Mouse (Mus musculus) Patski (cell line): ENCODE measurements around the gene Pappa. TPM values are rescaled to one million over a fixed set of nuclear protein-coding genes. Genes with fewer than 3 reads are reported as not detected.

Source experiments
- ATAC-seq: fragments of 100-300 bp; one replicate; pipeline ENCODE4 v1.8.0; 2021
- CTCF ChIA-PET: fragments of 350-600 bp; sonication (Branson Sonifier 250); formaldehyde crosslinking; loops from one replicate; lab custom pipeline; 2022; ENCODE audit warnings: inconsistent platforms; lab: Charles Lee
- POLR2A ChIA-PET: fragments of 350-600 bp; sonication (Branson Sonifier 250); formaldehyde crosslinking; loops from one replicate; lab custom pipeline; 2022; ENCODE audit warnings: antibody characterized with exemption, inconsistent platforms; lab: Charles Lee
- DNase-seq: peaks from one replicate; pipeline ENCODE4 v3.0.0-alpha.2; 2011; ENCODE audit warnings: low read depth, low spot score
- H3K27me3 ChIP-seq: fragments of 371-371 bp; one replicate; pipeline ENCODE4 v1.5.1; 2021
- CTCF ChIP-seq: fragments of 100-300 bp; IDR thresholded peaks from one replicate; pipeline ENCODE4 v1.5.1; 2021
- in situ Hi-C: fragments of 300-500 bp; cut with MboI; formaldehyde crosslinking; loops from 3 replicates; pipeline ENCODE4 v1.11.1; 2018; ENCODE audit warnings: low pct_unique_long_range_greater_than_20kb, mixed read lengths
- polyA plus RNA-seq: library from polyadenylated mRNA; unstranded; gene quantifications from one replicate; pipeline ENCODE4 v1.2.3, GENCODE M21; 2021

The Pappa gene
- polyA plus RNA-seq, 1 experiment from 2014 or later = 0.98 TPM

GRCm38 (mm10) chr4:65254073-65254472 is 130.1 kb downstream of the Pappa start:
- CTCF ChIA-PET = no interaction called here
- in situ Hi-C loops = no loop called here
- DNase-seq = no peak
- POLR2A ChIA-PET = interaction anchor here (0.5 to 1.0 kb wide), 2 partner anchors 13 to 87 kb away, joined by 3 read pairs; no protein-coding TSS in a partner anchor
- no peak for TF ChIP-seq CTCF
- H3K27me3 ChIP-seq = no peaks in the 10 kb centered on the region
- no peak for ATAC-seq

DNA sequence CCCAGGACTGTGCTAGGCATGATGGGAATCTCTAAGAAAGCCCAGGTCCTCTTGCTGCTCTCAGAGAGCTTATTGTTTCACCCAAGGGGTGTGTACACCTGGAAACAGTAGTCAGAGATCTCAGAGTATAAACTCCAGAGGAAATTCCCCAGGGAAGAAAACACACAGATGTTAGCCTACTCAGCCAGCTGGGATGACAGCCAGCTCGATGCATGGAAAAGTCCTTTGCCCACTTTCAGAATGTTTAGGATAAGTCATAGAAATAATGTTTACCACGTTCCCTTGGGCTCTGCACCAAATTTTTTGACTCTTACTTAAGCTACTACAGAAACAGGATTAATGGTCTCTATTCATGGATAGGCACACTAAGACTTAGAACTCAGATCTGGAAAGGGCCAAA is 143.1 kb downstream of the Pappa start:
- DNase-seq = no peak
- in situ Hi-C loops = no loop called here
- no peaks in the 10 kb centered on the region for H3K27me3 ChIP-seq
- POLR2A ChIA-PET = interaction anchor here (0.6 kb wide), 1 partner anchor 14 kb away, joined by 3 read pairs; no protein-coding TSS in a partner anchor
- CTCF ChIA-PET = interaction anchor here (1.2 kb wide), 1 partner anchor 10 kb away, joined by 3 read pairs; no protein-coding TSS in a partner anchor
- no peak for TF ChIP-seq CTCF
- ATAC-seq = no peak

DNA sequence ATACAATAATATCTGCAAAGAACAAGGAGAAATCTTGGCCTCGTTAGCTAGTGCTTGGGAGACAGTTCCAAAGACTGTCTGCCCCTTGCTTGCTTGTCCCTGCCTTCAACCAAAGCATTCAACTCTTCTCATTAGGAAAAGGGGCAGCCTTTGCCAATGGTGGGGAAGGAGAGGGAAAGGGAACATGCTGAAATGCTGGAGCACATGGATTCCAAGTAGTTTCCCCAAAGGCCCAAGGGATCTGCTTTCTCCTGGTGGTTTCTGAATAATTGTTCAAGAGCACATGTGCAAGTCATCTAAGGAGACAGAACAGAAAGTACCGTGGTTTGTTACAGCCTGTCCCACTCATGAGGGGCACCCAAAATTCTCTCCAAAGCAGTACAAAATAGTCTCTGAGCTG is 146.0 kb downstream of the Pappa start:
- H3K27me3 ChIP-seq = no peaks in the 10 kb centered on the region
- no peak for DNase-seq
- no peak for ATAC-seq
- no peak for TF ChIP-seq CTCF
- in situ Hi-C loops = no loop called here
- ChIA-PET CTCF (no interaction called here), POLR2A (no interaction called here)

DNA sequence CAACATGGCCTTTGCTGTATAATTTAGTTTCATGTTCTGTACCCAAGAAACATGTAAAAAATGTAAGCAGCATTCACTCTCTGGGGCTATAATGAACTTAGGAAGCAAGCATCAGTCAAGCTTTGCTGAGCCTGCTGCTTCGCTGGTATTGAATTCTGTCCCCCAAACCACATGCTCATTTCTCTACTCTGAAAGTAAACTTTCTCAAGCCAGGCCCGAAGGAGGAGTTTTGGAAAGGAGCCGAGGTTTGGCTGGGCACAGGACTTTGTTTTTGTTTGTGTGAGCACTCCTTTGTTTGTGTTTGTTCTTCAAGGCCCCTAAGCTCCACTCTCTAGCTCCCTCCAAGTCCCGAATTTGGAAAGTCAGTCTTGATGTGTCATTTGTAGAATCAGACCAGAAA is 148.3 kb downstream of the Pappa start:
- DNase-seq (no peak), ATAC-seq (no peak)
- POLR2A ChIA-PET = interaction anchor here (0.6 kb wide), 1 partner anchor 1367 kb away, joined by 3 read pairs; no protein-coding TSS in a partner anchor
- in situ Hi-C loops = no loop called here
- no peak for TF ChIP-seq CTCF
- H3K27me3 ChIP-seq = no peaks in the 10 kb centered on the region
- CTCF ChIA-PET = interaction anchor here (0.9 kb wide), 1 partner anchor 16 kb away, joined by 4 read pairs; no protein-coding TSS in a partner anchor

DNA sequence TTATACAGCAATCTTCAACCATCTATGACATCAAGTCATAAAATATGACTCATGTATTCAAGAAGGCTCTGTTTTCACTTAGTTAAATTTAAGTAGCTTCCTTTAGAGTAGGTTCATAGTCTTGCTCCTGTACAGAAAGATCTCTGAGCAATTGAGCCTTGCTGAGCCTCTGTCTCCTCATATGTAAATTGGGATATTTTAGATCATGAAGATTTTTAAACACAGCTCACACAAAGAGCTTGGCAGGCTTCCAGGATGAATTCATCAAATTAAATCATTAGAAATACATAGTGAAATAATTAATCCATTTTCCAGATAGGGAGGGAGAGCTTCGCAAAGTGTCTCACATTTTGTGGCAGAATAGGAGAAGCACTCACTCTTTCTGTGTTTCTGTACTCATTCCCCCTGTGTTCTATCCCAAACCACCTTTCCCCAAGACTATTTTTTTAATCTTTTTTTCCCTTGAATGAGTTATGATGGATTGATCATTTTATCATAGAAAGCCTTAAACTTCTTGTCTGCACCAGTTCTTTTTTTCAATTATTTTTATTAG is 149.4 kb downstream of the Pappa start:
- POLR2A ChIA-PET = interaction anchor here (1.1 kb wide), 1 partner anchor 9 kb away, joined by 3 read pairs; no protein-coding TSS in a partner anchor
- in situ Hi-C loops = no loop called here
- CTCF ChIA-PET = interaction anchor here (0.9 kb wide), 1 partner anchor 17 kb away, joined by 4 read pairs; no protein-coding TSS in a partner anchor
- DNase-seq (no peak), ATAC-seq (no peak)
- TF ChIP-seq CTCF = no peak
- H3K27me3 ChIP-seq = no peaks in the 10 kb centered on the region

DNA sequence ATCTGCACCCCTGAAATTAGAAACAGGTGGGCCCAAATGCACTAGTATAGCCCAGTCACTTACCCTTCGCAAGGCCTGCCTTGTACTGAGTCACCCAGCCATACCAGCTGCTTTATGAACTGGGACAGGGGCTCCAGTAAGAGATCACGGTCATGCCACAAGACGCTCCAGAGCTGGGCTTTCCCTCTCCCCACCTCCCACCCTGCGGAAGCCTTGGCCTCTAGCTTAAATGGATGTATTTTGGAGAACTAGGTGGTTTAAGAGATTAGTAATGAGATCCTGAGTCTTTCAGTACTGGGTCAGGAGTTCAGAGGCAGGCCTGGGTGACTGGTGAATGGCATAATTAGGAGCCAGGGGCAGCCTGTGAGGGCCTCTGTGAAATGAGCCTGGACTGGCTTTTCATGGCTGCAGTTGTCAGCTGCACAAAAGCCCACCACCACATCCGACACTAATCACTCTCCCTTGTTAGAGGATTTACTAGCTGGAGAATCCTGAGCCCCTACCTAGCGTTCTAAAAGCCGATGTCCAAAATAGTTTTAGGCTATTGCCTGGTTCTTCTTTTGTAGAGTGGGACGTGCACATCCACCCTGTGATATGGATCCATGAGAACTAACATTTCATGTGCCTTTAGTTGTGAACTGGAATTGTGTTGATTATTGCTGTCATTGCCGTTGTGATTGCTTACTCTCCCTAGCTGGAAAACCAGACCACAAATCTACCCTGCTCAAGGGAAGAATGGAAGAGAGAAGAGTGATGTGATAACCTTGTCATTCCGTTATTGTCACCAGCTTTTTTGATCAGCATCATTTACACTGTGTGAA is 154.7 kb downstream of the Pappa start:
- peak; percentile 28 for DNase-seq
- POLR2A ChIA-PET = no interaction called here
- TF ChIP-seq CTCF = no peak
- in situ Hi-C loops = no loop called here
- ATAC-seq = peak; percentile 69
- CTCF ChIA-PET = interaction anchor here (0.9 to 1.7 kb wide), 2 partner anchors 10 kb away, joined by 3 read pairs; no protein-coding TSS in a partner anchor
- no peaks in the 10 kb centered on the region for H3K27me3 ChIP-seq

DNA sequence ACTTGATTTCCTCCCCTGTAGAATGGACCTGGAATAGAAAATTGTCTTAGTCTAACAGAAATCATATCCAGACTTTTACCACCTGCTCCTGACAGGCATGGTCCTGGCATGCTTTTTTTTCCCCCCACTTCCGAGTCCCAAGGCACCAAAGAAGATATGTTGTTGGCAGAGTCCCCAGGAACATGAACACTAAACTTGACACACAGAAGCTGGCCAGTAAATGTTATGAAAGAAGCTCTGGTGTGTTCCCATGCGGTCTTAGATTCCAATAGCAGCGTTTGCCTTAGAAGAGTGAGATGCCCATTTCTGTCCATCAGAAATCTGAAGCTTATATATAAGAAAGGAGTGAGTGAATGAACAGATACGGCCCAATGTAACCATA is 155.3 kb downstream of the Pappa start:
- CTCF ChIA-PET = interaction anchor here (0.9 to 1.7 kb wide), 2 partner anchors 10 to 11 kb away, joined by 3 read pairs; no protein-coding TSS in a partner anchor
- H3K27me3 ChIP-seq = no peaks in the 10 kb centered on the region
- no peak for DNase-seq
- TF ChIP-seq CTCF = no peak
- POLR2A ChIA-PET = no interaction called here
- in situ Hi-C loops = no loop called here
- ATAC-seq = no peak

DNA sequence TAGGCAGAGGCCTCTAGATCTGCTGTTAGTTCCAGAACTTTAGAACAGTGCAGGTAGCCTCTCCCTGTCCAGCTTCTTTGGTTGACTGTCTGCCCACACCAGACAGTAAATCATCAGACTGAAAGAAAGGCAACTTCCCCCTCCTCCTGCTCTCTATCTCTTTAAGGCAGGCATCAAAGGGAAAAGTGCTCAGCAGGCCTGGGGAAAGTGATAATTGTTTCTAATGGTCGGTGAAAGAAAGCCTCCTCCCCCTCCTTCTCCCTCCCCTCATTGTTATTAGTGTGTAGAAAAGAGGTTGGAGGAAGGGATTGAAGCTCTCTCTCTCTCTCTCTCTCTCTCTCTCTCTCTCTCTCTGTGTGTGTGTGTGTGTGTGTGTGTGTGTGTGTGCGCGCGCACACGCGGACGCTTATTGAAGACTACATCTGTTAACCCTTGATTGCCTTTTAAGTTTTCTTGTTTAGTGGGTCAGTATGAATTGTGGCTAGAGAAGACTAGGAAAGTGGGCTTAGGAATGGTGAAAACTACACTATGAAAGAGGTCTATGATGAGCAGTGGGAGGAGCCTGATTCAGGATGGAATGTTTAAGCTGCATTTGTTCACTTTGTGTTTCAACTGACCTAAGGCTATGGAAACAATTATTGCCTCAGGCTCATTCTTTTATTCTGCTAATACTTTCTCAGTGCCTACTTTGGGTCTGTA is 156.2 kb downstream of the Pappa start:
- H3K27me3 ChIP-seq = no peaks in the 10 kb centered on the region
- ATAC-seq = no peak
- no peak for TF ChIP-seq CTCF
- ChIA-PET CTCF (interaction anchor here (0.9 to 1.7 kb wide), 2 partner anchors 9 to 11 kb away, joined by 3 read pairs; no protein-coding TSS in a partner anchor), POLR2A (no interaction called here)
- in situ Hi-C loops = no loop called here
- DNase-seq = no peak

DNA sequence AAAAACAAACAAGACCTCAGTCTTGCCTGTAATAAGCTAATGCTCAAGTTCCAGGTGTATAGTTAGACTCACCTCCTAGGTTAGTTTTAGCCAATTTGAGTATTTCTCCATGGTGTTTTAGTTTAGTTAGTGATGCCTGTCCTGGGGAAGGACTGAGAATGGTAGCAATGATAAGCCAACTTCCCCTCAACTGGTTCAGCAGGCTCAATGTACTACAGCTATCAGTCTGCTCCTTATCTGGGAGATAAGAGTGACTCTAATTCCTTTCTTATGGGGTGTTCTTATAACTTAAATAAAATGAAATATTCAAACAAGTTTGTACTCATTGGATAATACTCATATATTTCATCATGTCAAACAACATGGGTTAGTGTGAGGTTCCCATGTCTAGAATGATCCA is 156.9 kb downstream of the Pappa start:
- DNase-seq = no peak
- no peak for TF ChIP-seq CTCF
- CTCF ChIA-PET = no interaction called here
- POLR2A ChIA-PET = no interaction called here
- no peak for ATAC-seq
- H3K27me3 ChIP-seq = no peaks in the 10 kb centered on the region
- in situ Hi-C loops = no loop called here

DNA sequence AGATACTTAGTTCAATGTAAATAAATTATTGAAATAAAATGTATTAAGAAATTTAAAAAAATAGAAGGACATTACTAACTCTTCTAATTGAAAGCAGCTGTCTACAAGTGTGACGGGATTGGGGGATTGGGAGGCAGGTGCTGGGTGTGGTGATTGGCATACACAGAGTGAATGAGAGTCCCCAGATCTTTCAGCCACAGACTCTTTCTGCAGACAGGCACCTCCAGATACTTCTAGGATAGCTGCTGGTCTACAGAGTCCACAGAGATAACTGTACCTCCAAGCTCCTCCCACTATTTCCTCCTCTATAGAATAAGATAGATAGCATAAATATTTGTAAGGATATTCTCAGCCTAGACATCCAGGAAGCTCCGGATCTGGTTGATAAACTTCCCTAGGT is 159.6 kb downstream of the Pappa start:
- ChIA-PET POLR2A (no interaction called here), CTCF (no interaction called here)
- in situ Hi-C loops = no loop called here
- no peak for TF ChIP-seq CTCF
- ATAC-seq (no peak), DNase-seq (no peak)
- H3K27me3 ChIP-seq = no peaks in the 10 kb centered on the region
